Mouse (Mus musculus) R1 (cell line): Measurements from ENCODE around the gene Cbfb.

Experiments used
- DNase-seq: peaks from one replicate; pipeline ENCODE4 v3.0.0-alpha.2; 2018; ENCODE audit warnings: low read depth, low spot score

Cbfb gene

DNA sequence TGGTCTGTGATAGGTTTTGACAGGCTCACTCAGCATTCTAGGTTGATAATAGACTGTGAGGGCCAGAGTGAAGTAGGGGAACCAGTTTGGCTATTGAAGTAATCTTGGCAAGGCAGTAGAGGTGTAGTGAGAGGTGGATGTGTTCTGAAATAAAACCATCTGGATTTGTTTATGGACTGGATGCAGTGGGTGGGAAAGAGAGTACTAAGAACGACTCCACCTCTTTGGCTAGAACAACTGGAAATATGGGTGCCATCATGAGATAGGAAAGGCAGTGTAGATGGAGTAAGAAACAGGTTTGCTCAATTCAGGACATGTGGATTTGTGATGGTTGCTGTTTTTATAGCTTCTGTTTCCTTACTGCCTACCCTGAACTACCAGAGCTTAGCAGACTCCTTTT, 11.7 kb downstream of the Cbfb start:
- no peak for DNase-seq

DNA sequence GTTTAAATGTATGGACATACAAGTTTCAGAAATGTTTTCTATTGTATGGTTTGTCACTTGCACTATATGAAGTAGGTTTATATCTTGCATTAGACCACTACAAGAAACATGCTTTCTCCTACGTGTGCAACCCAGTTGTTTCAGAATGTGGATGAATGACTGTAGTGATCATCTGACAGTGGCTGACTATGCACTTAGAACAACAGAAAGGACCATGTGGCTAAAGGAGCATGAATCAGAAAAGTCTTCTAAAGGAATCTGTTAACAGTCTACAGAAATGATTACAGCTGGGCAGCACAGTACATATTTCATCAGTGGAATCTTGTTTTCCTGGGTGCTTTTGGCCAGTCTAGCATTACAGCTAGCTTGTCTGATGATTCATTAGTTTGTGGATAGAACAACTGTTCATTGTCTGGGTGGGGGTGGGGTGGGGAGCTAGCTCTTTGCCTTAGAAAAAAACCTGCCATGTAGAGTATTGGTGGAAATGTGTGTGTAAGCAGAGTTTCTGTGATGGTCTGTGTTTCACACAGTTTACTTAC, 16.1 kb downstream of the Cbfb start:
- no peak for DNase-seq

DNA sequence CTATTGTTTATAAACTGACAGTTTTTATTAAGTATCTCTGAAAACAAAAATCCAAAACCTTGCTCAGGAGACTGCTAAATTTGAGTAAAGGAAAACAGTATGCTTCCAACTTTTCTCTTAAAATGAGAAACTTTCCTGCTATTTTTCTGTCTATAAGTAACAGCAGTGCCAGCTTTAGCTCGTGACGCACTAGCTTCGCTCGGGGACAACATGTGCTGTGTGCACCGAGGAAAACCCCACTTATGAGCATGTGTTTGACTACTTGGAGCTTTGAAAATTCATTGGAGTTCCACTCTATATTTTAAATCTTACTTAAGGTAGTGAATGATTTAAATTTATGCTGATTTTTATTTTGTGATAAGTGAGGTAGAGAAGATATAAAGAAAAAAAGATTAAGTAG, 21.7 kb downstream of the Cbfb start:
- DNase-seq = no peak

DNA sequence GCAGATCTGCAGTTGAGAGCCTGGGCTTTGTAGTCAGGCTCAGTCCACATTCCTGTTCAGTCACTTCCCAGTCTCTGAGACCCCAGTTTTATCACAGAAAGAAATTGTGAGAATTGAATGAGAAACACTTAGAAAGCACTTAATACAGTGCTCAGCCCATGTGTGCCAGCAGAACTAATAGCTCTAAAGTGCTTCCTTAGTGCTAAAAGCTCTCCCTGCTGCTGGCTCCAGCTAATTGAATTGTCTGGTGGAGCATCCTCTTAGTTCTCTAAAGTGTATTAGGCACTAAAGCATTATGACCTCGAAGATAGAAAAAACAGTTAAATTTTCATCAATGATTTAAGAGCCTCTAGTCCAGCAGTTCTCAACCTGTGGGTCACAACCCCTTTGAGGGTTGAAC, 35.3 kb downstream of the Cbfb start:
- DNase-seq = no peak

DNA sequence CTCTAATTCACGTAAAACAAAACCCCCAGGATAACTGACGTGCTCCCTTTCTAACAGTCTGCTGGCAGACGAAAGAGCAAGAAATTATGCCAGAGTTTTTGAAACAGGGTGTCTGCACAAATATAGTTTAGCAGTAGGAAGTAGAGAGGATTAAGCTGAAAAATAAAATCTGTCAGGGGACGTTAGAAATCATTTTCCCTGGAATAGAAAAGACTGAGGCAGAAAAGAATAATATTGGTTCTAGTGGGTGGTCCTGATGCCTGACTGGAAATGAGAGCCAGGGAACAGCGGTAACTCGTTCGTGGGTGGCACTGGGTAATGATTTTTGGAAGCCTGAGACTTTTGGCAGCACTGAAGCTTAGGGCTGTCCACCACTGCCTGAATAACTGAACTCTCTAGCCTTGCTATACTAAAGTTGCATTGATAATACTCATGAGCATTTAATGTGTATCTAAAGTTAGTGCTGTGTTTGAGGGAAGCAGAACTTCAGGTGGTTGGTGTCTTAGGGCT, 36.3 kb downstream of the Cbfb start:
- no peak for DNase-seq

DNA sequence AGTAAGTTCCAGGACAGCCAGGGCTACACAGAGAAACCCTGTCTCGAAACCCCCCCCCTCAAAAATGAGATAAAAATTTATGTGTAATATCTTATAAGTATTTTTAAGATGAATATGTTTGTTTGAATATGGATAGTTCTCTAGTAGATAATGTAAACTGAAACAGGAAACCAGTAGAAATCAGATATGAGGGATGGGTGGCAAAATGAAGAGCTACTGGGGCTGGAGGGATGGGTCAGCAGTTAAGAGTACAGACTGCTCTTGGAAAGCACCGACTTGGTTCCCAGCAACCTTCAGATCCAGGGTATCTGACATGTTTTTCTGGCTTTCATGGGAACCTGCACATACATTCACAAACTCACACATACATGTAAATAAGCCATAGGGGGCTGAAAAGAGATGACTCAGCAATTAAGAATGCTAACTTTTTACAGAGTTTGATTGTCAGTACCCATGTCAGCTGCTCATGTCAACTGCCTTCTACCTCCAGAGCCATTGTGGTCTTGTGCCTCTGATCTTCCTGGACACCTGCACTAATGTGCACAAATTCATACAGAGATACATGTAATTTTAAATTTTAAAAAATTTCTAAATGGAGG, 37.3 kb downstream of the Cbfb start:
- DNase-seq = no peak

DNA sequence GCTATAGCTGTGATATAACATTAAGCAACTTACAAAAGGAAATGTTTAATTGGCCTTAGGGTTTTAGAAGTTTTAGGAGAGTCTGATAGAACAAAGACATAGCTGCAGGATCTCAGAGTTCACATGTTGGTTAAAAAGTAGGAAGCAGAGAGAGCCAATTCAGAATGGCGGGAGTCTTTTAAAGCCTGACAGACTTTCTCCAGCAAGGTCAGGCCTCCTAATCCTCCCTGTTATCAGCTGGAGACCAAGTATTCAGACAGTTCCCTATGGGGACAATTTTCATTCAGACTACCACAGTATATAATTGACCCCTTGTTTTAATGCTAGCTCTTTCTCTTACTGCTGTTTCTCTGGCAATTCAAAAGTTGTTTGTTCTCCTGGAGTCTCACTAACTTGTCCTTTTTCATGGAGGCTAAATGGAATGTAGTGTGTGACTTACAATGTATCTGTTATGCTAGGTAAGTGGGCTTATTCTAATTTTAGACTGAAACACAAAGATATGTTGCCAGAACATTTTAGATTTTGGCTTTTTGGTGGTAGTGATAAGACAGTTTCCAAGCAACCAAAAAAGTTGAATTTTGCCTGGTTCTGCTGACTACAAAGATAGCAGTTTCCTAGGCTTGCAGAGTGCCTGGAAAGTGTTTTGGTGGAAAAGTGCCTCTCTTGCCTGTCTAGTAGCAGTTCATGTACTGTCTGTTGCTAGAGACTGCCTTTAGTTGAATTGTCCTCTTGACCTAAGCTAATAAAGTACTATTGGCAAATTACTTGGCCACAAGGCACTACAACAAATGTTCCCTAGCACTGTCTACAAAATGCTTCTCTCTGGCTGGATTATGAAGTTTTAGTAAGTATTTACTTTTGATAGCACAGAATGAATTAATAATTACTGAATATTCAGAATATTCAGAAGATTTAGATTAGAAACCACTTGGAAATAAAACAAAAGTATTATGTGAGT, 39.0 kb downstream of the Cbfb start:
- peak; percentile 35 for DNase-seq

DNA sequence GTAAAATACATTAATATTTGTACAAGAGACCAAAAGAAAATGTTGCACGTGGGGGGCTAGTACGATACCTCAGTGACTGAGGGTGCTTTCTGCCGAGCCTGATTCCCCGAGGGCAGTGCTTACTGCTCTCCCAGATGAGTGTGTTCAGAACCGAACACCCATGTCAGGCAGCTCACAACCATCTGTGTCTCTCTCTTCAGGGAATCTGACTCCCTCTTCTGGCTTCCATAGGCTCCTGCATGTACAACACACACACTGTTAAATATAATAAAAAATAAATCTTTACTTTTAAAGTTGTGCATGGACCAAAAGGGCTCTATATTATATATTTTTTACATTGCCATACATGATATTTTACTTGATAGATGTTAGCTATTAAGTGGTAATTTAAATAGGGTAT, 43.6 kb downstream of the Cbfb start:
- DNase-seq = peak; percentile 50

DNA sequence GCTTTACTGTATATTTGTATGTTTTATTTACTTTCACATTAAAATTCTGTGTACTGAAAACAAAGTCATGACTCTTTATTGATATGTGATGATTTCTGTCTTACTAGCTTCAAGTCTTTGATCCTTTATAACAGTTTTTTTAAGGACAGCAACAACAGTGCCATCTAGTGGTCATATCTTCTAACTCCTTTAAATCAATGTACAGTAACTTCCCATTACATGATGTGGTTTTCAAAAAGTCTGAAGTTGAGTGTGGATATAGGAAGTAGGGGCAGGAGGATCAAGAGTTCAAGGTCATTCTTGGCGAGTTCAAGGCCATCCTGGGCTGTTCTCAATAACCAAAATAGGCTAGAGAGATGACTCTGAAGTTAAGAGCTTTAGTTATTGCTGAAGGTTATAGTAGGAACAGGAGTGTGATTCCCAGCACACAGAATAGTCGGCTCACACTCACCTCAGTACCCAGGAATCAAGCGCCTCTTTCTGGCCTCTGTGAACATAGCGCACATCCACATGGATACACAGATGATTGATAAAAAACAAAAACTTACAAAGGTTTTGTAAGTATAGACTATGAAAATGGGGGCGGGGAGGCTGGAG, 47.5 kb downstream of the Cbfb start:
- peak; percentile 75 for DNase-seq

DNA sequence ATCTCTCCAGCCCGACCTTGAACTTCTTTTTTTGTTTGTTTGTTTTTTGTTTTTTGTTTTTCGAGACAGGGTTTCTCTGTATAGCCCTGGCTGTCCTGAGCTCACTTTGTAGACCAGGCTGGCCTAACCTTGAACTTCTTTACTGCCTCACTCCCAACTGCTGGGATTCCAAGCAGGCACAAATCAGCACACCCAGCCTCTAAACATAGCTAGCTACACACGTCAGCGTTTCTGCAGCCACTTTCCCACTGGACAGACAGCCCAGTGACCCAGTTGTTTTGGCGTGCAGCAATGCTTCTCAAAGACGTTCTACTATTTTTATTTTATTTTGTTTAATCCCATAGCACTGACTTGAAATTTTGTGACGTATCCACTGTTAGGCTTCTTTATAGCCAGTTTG, 53.4 kb downstream of the Cbfb start:
- peak; percentile 64 for DNase-seq

DNA sequence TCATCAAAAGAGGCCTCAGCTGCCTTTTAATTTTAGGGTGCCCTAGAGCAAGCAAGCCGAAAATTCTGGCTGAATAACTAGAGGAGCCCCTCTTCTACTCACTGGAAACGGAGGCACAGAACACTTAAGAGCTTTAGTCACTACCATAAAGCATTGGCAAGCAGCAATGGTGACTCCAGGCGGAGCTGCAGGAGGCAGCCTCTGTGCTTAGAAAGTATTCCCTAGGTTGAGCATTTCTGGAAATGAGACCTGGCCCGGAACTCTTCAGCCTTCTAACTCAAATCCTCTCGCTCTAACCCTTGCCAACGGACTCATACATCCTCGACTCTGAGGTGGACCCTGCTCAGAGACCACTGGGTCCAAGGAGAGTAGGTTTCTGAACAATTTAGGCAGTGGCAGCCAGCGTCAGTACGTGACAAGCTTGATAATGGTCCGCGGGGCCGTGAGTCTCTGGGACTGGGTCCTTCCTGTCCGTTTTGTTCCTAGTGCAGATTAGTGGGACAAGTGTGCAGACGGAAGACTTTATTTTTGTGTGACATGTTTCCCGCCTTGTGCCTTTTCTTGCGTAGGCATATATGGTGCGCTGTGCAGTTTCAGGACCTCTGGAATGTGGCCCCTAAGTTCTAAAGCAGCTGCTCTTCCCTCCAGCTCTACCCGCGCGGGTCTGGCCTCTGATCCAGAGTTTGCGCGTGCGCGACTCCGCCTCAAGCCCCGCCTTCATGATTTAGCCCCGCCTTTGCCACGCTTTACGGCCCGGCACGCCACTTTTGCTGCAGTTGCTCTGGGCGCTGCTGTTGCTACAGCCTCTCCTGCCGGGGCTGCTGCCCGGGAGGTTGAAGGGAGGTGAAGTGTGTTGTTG, 54.2 kb downstream of the Cbfb start, which contains the start of gene D230025D16Rik:
D230025D16Rik (plus strand) TSS at position 733 of the 859 bp plus-strand sequence.
- DNase-seq = peak; percentile 96

DNA sequence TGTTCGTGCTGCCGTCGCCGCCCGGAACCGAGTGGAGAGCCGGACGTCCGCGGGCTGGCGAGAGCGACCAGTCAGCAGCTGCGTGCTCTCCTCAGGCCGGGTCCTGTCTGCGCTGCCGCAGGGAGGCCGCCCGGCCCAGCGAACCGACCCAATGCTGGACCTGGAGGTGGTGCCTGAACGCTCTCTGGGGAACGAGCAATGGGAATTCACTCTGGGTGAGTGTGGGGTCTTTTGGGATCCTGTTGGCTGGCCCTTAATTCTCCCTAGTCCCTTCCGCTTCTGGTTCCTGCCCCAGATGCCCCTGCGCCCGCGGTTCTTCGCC, 54.8 kb downstream of the Cbfb start:
- DNase-seq = no peak

DNA sequence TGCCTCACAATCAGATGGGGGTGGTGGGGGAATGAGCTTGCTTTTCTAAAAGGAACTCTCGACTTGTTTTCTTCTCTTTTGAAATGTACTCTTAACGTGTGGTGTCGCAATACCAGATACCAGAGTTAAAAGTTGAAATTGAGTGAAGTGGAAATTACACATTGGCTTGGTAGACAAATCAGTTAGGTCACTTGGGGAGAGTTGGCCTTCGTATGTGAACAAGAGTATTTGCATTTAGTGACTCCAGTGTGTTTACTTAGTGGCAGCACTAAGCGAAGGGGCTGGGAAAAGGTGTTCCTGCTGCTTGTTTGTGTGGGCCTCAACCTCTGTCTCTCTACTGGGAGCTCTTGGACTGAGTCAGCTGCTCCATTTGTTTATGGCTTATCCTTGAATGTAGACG, 55.4 kb downstream of the Cbfb start:
- no peak for DNase-seq

DNA sequence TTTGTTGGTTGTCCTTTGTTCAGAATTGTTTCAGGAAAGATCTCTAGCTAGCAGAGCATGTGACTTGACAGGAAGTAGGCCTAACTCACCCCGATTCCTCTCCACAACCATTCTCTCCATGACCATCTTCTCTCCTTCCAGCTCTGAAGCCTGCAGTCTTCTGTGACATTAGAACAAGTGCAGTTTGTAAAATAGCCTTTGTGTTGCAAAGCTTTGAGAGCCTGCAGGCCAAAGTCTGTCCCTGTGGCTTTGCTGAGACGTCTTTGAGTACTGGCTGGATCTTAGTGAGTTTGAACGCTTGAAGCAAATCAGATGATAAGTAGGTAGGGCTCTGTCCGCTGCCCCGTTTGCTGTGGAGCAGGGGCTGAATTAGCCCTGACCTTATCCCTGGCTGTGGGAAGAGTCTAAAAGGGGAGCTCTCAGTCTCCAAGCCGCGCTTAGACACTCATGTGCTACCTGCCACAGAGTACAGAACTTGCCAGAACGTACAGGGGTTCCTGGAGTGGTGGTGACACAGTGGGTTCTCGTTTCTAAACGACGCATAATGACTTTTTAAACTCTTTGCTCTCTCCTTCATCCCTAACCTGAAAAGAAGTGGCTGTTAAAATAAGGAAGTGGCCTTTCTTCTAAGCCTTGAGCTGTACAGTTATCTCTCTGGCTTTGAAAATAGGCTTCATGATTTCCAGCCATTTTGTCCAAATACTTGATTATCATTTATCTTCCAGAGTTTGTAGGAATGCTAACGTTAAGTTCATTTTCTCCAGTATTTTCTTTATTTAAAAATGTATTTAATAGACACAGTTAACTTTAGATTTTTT, 61.2 kb downstream of the Cbfb start:
- peak; percentile 60 for DNase-seq

DNA sequence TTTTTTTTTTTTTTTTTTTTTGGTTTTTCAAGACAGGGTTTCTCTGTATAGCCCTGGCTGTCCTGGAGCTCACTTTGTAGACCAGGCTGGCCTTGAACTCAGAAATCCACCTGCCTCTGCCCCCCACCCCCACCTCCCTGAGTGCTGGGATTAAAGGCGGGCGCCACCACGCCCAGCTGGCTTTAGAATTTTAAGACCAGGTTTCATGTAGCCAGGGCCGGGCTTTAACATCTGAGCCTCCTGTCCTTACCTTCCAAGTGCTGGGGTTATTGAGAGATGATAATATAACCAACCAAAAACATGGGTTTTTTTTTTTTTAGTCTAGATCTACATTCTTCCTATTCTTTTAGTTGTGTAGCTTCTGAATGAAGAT, 61.8 kb downstream of the Cbfb start:
- DNase-seq = peak; percentile 63

DNA sequence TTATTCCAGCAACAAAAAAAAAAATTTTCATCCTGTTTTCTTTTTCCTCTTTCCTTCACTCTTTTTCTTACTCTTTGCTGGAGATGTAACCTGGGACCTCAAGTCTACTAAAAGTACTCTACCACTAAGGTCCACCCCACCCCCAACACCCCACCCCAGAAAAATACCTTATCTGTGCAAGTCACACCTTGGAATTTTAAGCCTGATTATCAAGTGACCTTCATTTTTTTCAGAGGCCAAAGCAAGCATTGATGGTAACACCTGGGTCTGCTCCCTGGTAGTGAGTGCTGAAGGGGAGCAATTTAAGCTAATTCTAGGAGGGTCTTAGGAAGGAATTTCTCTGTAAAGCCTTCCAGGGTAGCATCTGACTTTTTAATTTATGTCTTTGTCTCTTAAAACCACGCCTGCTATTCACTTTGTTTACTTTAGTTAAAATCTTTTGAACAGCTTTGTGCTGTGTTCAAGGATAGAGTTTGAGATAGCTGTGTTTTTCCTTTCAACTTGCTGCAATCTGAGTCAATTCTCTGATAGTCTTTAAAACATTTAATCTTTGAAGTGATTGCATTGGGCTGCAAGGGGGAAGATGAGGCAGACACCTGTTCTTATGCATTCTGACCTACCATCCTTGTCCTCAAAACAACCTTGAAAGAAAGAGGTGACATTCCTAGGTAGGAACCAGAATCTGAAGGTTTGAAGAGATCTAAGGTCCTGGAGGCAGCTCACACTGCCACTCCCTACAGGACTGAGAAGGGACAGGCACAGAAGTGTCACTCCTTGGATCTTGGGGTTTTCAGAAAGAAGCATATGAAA, 62.9 kb downstream of the Cbfb start:
- peak; percentile 92 for DNase-seq

DNA sequence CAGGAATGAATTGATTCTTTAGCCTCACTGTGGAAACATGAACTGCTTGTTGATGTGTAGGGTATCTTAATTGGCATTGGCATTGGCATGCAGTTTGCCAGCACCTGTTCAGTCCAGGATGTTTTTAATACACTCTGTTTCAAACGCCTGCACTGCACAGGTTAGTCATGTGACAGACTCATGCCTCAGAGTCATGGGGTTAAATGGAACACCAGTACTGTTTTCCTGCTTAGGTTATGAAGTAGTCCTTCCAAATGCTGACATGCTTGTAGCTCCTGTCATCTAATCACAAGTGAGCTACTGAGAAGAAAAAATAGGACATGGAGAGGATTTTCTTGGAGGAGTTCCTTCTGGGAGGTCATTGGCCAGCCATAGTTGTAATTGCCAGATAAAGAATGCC, 64.7 kb downstream of the Cbfb start:
- no peak for DNase-seq

DNA sequence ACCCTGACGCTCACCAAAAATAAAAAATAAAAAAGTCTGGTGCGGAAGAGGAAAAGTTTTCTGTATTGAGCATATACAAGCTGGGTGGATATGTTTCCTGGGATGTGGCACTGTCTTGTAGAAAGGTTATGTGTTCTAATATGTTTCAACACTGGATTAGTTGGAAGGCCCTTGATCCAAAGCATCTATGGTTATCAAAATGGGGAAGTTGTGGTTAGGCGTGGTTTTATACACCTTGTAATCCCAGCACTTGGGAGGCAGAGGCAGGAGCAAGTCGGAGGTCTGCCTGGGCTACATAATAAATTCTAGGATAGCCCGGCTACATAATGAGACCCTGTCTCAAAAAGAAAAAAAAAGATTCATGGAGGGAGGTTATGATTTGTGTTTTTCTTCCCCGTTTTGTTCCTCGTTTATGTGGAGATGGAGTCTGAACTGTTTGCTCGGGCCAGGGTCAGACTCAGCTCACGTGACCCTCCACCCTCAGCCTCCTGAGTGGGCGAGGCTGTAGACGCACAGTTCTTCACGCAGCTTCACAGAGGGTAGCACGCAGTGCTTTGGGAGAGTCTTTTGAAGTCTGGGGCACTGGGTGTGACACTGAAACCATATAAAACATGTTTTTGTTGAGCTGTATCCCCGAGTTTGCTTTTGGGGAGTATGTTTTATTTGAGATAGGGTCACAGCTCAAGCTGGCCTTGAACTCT, 67.1 kb downstream of the Cbfb start:
- DNase-seq = peak; percentile 57

DNA sequence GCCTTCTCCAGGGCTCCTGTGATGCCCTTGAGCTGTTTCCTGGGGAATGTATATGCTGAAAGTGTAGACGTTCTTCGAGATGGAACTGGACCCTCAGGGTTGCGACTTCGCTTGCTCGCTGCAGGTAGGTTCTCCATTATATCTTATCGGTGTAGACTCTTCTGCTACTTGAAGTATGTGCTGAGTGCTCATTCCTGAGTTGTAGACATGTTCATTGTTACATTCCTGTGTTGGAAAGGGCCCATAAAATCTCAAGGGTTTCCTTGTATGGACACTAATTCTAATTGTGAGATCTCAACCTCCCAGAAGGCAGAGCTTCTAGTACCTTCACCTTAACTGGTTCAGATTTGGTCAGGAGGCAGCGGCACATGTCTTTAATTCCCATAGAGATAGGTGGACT, 70.5 kb downstream of the Cbfb start:
- DNase-seq = no peak
